Mouse (Mus musculus) limb, embryonic 13.5 days (tissue): Measurements from ENCODE around the gene Cubn. TPM values are rescaled to one million over a fixed set of nuclear protein-coding genes. Genes with fewer than 3 reads are reported as not detected.

ENCODE experiments used
- ATAC-seq: fragments of 200-750 bp; cut with Nextera tagmentation; 2 replicates; pipeline ENCODE4 v1.8.0; 2017; ENCODE audit warnings: low read depth, moderate number of reproducible peaks, moderate TSS enrichment; ENCODE audit not compliant: low FRiP score
- H3K27ac ChIP-seq: fragments of 300-500 bp; sonication (generic); 2 replicates; pipeline ENCODE4 v1.5.1; 2015; ENCODE audit warnings: inconsistent platforms, mild to moderate bottlenecking, moderate library complexity
- H3K27me3 ChIP-seq: fragments of 300-500 bp; sonication (generic); 2 replicates; pipeline ENCODE4 v1.6.1; 2015; ENCODE audit warnings: mild to moderate bottlenecking, inconsistent platforms
- H3K36me3 ChIP-seq: fragments of 300-500 bp; sonication (generic); 2 replicates; pipeline ENCODE4 v1.6.1; 2015; ENCODE audit warnings: inconsistent platforms, mild to moderate bottlenecking, moderate library complexity
- H3K4me1 ChIP-seq: fragments of 300-500 bp; sonication (generic); 2 replicates; pipeline ENCODE4 v1.6.1; 2015; ENCODE audit warnings: inconsistent platforms
- H3K4me2 ChIP-seq: fragments of 300-500 bp; sonication (generic); replicated peaks from 2 replicates; pipeline ENCODE4 v1.6.1; 2015; ENCODE audit warnings: inconsistent platforms, mild to moderate bottlenecking, moderate library complexity
- H3K4me3 ChIP-seq: fragments of 300-500 bp; sonication (generic); 2 replicates; pipeline ENCODE4 v1.5.1; 2015; ENCODE audit warnings: moderate library complexity, mild to moderate bottlenecking, inconsistent platforms
- H3K9ac ChIP-seq: fragments of 300-500 bp; sonication (generic); 2 replicates; pipeline ENCODE4 v1.6.1; 2015; ENCODE audit warnings: mild to moderate bottlenecking, inconsistent platforms
- H3K9me3 ChIP-seq: fragments of 300-500 bp; sonication (generic); 2 replicates; pipeline ENCODE4 v1.6.1; 2016; ENCODE audit warnings: inconsistent platforms
- WGBS: fragments of 180-500 bp; shearing (Covaris S2); methylation state at CpG from one replicate; pipeline ENCODE4 v1.1.7; 2015; 5-methylcytosine and 5-hydroxymethylcytosine counted together
- polyA plus RNA-seq: library from polyadenylated mRNA; unstranded; fragments of >200 nt; fragmentation: Nextera tagmentation; extraction: Ambion mirVana; gene quantifications from 2 replicates; pipeline ENCODE4 v1.2.1, GENCODE M21; 2015

Cubn gene
- polyA plus RNA-seq, 1 experiment from 2014 or later, result 0.19 TPM

- peak overlapping the region; percentile 53; the same call in 1 of the 2 replicates for H3K27ac ChIP-seq
- 66% methylated on average over 14 of the region's 14 CpGs for WGBS
- ATAC-seq, result peak; percentile 75
These were observed 69.4 kb downstream of the Cubn start for GRCm38 (mm10) chr2:13421974-13422760.

GRCm38 (mm10) chr2:13416765-13417524 is 74.7 kb downstream of the Cubn start:
- no peaks in the 10 kb centered on the region for H3K27me3 ChIP-seq
- no peak overlapping the region for H3K4me2 ChIP-seq
- ATAC-seq, result no peak
- no peaks in the 10 kb centered on the region for H3K9me3 ChIP-seq
- H3K36me3 ChIP-seq, result no peaks in the 10 kb centered on the region
- no peak overlapping the region for H3K9ac ChIP-seq
- 0 out of 2 replicates have a peak, but pooled peaks cover 10% of the 10 kb centered on the region for H3K4me1 ChIP-seq
- H3K27ac ChIP-seq, result no peak overlapping the region
- 77% methylated on average over 3 of the region's 3 CpGs for WGBS
- H3K4me3 ChIP-seq, result no peak overlapping the region

More at GRCm38 (mm10) chr2:13421974-13422760, 69.4 kb downstream of the Cubn start:
- Histone ChIP-seq H3K4me1 (peaks cover 15% of the 10 kb centered on the region), H3K4me3 (no peak overlapping the region), H3K4me2 (no peak overlapping the region), H3K9me3 (no peaks in the 10 kb centered on the region), H3K36me3 (no peaks in the 10 kb centered on the region), H3K9ac (no peak overlapping the region), H3K27me3 (no peaks in the 10 kb centered on the region)

- Histone ChIP-seq H3K27me3 (no peaks in the 10 kb centered on the region), H3K9ac (no peak overlapping the region), H3K4me2 (no peak overlapping the region), H3K36me3 (no peaks in the 10 kb centered on the region), H3K4me3 (no peak overlapping the region), H3K27ac (no peak overlapping the region), H3K4me1 (peaks cover 21% of the 10 kb centered on the region), H3K9me3 (no peaks in the 10 kb centered on the region)
- 41% methylated on average over 4 of the region's 4 CpGs for WGBS
- peak; percentile 60; the same call in 1 of the 2 replicates for ATAC-seq
These were observed 78.0 kb downstream of the Cubn start for GRCm38 (mm10) chr2:13413520-13414178.

- Histone ChIP-seq H3K27ac (no peak overlapping the region), H3K36me3 (no peaks in the 10 kb centered on the region), H3K4me2 (no peak overlapping the region), H3K4me1 (peaks cover 32% of the 10 kb centered on the region), H3K27me3 (no peaks in the 10 kb centered on the region), H3K9me3 (no peaks in the 10 kb centered on the region), H3K9ac (no peak overlapping the region), H3K4me3 (no peak overlapping the region)
- WGBS, result 81% methylated on average over 5 of the region's 5 CpGs
- ATAC-seq, result no peak
These were observed 81.0 kb downstream of the Cubn start for GRCm38 (mm10) chr2:13410660-13411059.

- Histone ChIP-seq H3K4me1 (peaks cover 32% of the 10 kb centered on the region), H3K27me3 (no peaks in the 10 kb centered on the region), H3K9ac (no peak overlapping the region), H3K9me3 (no peaks in the 10 kb centered on the region), H3K27ac (no peak overlapping the region), H3K36me3 (no peaks in the 10 kb centered on the region), H3K4me3 (no peak overlapping the region), H3K4me2 (no peak overlapping the region)
- 62% methylated on average over 2 of the region's 2 CpGs for WGBS
- ATAC-seq, result 0 out of 2 replicates have a peak, but pooled peaks have one; percentile 55
These were observed 81.7 kb downstream of the Cubn start for GRCm38 (mm10) chr2:13409767-13410519.

GRCm38 (mm10) chr2:13408333-13408732 is 83.3 kb downstream of the Cubn start:
- Histone ChIP-seq H3K9me3 (no peaks in the 10 kb centered on the region), H3K36me3 (no peaks in the 10 kb centered on the region), H3K4me1 (peaks cover 26% of the 10 kb centered on the region), H3K27me3 (no peaks in the 10 kb centered on the region), H3K27ac (no peak overlapping the region), H3K9ac (no peak overlapping the region), H3K4me2 (no peak overlapping the region), H3K4me3 (no peak overlapping the region)
- ATAC-seq, result no peak
- WGBS, result 78% methylated on average over 3 of the region's 3 CpGs

GRCm38 (mm10) chr2:13407698-13408097 is 83.9 kb downstream of the Cubn start:
- H3K9me3 ChIP-seq, result no peaks in the 10 kb centered on the region
- peaks cover 26% of the 10 kb centered on the region for H3K4me1 ChIP-seq
- no peak overlapping the region for H3K27ac ChIP-seq
- H3K36me3 ChIP-seq, result no peaks in the 10 kb centered on the region
- H3K27me3 ChIP-seq, result no peaks in the 10 kb centered on the region
- H3K4me3 ChIP-seq, result no peak overlapping the region
- no peak for ATAC-seq
- no peak overlapping the region for H3K4me2 ChIP-seq
- no peak overlapping the region for H3K9ac ChIP-seq

GRCm38 (mm10) chr2:13407272-13407671 is 84.3 kb downstream of the Cubn start:
- peaks cover 26% of the 10 kb centered on the region for H3K4me1 ChIP-seq
- WGBS, result 43% methylated on average over 5 of the region's 5 CpGs
- H3K36me3 ChIP-seq, result no peaks in the 10 kb centered on the region
- no peaks in the 10 kb centered on the region for H3K9me3 ChIP-seq
- H3K4me2 ChIP-seq, result no peak overlapping the region
- no peaks in the 10 kb centered on the region for H3K27me3 ChIP-seq
- H3K27ac ChIP-seq, result no peak overlapping the region
- H3K4me3 ChIP-seq, result no peak overlapping the region
- peak; percentile 63 for ATAC-seq
- no peak overlapping the region for H3K9ac ChIP-seq

- WGBS, result 78% methylated on average over 5 of the region's 5 CpGs
- Histone ChIP-seq H3K9me3 (no peaks in the 10 kb centered on the region), H3K4me2 (no peak overlapping the region), H3K9ac (no peak overlapping the region), H3K27ac (no peak overlapping the region), H3K4me1 (peaks cover 20% of the 10 kb centered on the region), H3K36me3 (no peaks in the 10 kb centered on the region), H3K27me3 (no peaks in the 10 kb centered on the region), H3K4me3 (no peak overlapping the region)
- no peak for ATAC-seq
These were observed 86.5 kb downstream of the Cubn start for GRCm38 (mm10) chr2:13404986-13405678.

GRCm38 (mm10) chr2:13400831-13401230 is 90.8 kb downstream of the Cubn start:
- Histone ChIP-seq H3K4me3 (no peak overlapping the region), H3K4me2 (no peak overlapping the region), H3K27ac (no peak overlapping the region), H3K4me1 (peaks cover 12% of the 10 kb centered on the region), H3K9ac (no peak overlapping the region), H3K9me3 (no peaks in the 10 kb centered on the region), H3K36me3 (no peaks in the 10 kb centered on the region), H3K27me3 (no peaks in the 10 kb centered on the region)
- no peak for ATAC-seq
- WGBS, result 91% methylated on average over 6 of the region's 6 CpGs

- no peak overlapping the region for H3K4me3 ChIP-seq
- H3K36me3 ChIP-seq, result no peaks in the 10 kb centered on the region
- no peak overlapping the region for H3K4me2 ChIP-seq
- H3K4me1 ChIP-seq, result peaks cover 12% of the 10 kb centered on the region
- H3K27me3 ChIP-seq, result no peaks in the 10 kb centered on the region
- H3K9ac ChIP-seq, result no peak overlapping the region
- WGBS, result 58% methylated on average over 5 of the region's 5 CpGs
- H3K27ac ChIP-seq, result no peak overlapping the region; the same call in 1 of the 2 replicates
- H3K9me3 ChIP-seq, result no peaks in the 10 kb centered on the region
- peak; percentile 52; the same call in 1 of the 2 replicates for ATAC-seq
These were observed 92.0 kb downstream of the Cubn start for GRCm38 (mm10) chr2:13399480-13400072.
